Mouse (Mus musculus): ENCODE results near the gene Macc1.

Gene Macc1

GRCm38 (mm10) chr12:119386650-119387049 is 72.6 kb downstream of the Macc1 start:
- DNase-seq (ENCODE audit: extremely low read depth, low read depth): no peak

GRCm38 (mm10) chr12:119387925-119388324 is 73.9 kb downstream of the Macc1 start:
- DNase-seq (ENCODE audit: extremely low read depth, low read depth): no peak

DNA sequence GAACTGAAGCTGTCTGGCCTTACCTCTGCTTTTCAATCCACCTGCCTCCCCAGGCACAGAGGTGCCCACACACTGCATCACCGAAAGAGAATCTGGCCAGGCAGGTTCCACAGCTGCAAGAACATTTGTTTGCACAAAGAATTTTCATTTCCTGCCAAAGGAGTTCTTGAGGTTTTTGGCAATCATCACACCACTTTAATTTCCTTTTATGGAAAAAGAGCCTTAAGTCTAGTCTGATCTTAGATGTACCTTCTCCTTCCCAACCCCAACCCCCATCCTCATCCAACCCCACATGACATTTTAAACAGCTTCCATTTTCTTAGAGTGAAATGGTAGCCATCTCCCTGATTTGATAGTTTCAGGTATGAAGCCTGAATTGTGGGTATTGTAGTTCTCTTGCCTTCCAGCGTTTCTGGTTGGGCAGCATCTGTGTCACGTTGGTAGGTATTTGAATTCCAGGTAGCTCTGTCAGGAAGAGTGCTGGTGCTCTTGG is 76.2 kb downstream of the Macc1 start:
- no peak for DNase-seq (ENCODE audit: extremely low read depth, low read depth)

DNA sequence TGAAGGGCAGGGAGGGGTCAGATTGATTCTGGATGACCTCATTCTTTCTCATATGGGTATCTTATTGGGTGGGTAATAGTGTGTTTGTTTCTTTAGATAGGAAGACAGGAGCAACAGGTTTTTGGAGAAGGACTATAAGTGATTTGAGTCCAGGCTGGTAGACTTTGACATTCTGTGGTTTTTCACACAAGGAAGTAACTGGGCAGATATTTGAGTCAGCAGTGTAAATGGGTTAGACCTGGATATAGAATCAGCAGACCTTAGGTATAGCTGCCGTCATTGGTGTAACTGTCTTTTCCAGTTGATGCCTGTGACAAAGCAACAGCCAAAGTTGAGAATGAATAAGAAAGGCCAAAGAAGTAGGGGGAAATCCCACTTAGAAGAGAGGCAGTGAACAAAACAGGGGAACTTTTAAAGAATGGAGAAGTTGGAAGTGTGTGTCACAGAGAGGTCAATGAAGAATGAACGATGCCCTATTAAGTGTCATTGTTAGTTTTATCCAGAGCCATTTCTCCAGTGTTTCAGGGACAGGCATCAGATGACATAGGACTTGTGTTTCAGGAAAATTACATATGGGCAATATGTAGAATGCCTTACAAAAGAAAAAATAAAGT is 84.1 kb downstream of the Macc1 start:
- DNase-seq (ENCODE audit: extremely low read depth, low read depth): no peak

GRCm38 (mm10) chr12:119402273-119402672 is 88.2 kb downstream of the Macc1 start:
- DNase-seq (ENCODE audit: extremely low read depth, low read depth): no peak

DNA sequence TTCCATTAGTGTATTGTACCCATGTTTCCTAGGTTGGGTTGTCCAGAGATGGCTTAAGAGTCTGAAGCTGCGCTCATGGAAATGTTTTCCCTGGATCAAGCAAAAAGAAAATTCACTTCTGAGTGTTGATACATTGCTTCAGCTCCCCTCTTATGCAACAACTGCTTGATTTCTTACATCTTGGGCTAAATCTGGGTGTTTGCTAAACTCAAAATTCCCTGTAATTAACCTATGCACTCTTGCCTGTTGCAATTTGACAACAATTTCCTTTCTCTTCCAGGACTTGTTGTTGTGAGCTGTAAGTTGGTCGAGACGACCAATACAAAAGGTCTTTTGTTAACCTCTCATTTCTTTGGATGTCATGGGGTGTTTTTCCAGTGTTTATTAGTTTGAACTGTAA is 88.7 kb downstream of the Macc1 start:
- DNase-seq (ENCODE audit: extremely low read depth, low read depth): no peak

GRCm38 (mm10) chr12:119404810-119405209 is 90.7 kb downstream of the Macc1 start:
- no peak for DNase-seq (ENCODE audit: extremely low read depth, low read depth)

- no peak for DNase-seq (ENCODE audit: extremely low read depth, low read depth)
These were observed 96.5 kb downstream of the Macc1 start for GRCm38 (mm10) chr12:119410522-119410921.

DNA sequence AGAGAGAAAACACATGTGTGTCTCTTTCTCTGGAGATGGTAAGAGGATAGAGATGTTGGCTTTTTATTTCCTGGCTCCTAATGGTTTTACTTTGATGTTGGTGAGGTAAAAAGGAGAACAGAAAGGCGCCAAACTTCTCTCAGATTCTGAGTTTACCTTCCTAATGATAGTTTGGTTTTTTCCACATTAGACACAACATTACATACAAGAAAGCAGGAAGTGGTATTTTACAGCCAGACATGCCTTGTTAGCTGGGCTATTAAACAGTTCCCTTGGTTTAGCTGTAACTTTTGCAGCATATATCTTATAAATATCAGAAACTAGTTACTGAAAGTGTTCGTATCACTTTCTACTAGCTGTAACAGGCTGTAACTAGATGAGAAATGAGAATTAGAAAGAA is 96.9 kb downstream of the Macc1 start:
- no peak for DNase-seq (ENCODE audit: extremely low read depth, low read depth)

- no peak for DNase-seq (ENCODE audit: extremely low read depth, low read depth)
These were observed 97.9 kb downstream of the Macc1 start for GRCm38 (mm10) chr12:119411982-119412381.

GRCm38 (mm10) chr12:119415900-119416299 is 101.8 kb downstream of the Macc1 start:
- DNase-seq (ENCODE audit: extremely low read depth, low read depth): no peak

- DNase-seq (ENCODE audit: extremely low read depth, low read depth): no peak
These were observed 111.7 kb downstream of the Macc1 start for GRCm38 (mm10) chr12:119425749-119426148.

DNA sequence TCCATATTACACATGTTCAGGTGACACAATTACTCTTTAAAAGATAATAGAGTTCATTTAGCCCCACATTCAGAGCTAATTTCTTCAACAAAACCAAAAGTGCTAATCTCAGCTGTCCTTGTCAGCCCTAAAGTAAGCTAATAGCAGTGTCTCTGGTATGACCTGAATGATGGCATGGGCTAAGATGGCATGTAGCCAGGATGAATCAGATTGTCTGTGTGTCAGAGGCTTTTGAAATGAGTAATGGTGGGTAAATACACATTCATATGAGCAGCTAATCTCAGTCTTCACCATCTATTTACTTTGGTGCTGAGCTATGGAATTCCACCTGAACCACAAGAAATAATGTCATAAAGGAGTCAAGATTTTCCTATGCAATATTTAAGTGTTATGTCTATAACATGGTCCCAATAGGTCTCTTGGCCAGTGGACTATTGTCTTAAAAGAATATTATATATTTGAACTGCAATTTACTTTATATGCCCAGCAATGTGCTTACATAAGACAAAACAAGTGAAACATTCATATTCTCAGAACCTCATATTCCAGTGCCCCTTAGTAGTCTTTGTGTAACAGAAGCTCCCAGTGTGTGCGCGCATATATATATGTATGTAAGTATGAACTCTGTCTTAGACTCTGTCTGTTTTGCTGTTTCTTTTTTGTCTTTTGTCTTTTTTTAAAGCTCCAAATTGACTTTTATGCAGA is 112.3 kb downstream of the Macc1 start:
- DNase-seq (ENCODE audit: extremely low read depth, low read depth): no peak

GRCm38 (mm10) chr12:119426887-119427204 is 112.8 kb downstream of the Macc1 start:
- DNase-seq (ENCODE audit: extremely low read depth, low read depth): no peak

DNA sequence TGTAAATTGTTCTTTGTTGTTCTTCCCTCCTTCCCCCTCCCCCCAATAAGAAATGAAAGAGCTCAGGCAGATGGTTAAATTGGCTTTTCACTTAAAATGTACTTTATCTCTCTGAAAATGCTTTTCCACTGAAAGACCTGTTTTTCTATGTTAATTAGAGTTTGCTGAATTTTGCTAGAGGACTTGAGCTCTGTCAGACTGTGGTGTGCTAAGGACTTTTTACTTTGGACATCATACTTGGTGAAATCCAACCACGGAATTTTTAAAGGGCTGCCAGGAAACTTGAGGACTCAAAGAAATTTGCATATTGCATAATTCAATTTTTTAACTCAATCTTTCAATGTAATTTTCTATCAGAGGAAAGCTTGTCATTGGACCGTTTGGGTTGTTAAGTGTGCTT is 126.7 kb downstream of the Macc1 start:
- DNase-seq (ENCODE audit: extremely low read depth, low read depth): no peak

DNA sequence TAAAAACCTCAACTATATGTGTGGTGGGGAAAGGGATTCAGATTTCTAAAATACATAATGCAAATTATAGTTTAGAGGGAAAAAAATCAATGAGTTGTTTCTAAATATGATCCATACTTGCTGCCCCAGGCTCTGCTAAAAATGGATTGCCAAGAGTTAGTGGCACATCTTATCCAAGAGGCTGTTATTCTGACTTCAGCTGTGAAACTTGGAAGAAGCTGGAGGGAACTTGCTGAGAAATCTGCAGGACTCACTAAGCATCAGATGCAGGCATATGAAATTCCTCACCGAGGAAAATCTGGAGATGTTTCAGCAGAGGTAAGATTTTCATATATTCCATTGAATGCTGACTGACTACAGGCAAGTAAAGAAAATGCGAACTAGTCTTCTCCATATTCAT is 136.0 kb downstream of the Macc1 start:
- no peak for DNase-seq (ENCODE audit: extremely low read depth, low read depth)

DNA sequence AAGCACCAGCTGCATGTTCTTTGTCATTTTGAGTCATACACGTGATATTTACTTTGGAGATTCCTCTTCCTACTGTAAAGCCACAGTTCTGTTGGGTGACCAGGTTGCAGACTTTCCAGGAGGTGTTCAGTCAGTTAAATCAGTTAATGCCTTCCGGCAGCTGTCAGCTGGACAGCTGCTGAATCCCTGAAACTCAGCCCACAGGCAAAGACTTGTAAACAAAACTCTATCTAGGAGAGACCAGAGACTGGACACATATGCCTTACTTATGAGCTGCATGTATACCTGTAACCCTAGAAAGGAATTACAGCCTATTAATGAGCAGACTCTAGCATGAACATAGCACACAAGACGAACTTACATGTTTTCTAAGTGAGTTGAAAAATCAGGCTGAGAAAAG is 137.2 kb downstream of the Macc1 start:
- DNase-seq (ENCODE audit: extremely low read depth, low read depth): no peak

GRCm38 (mm10) chr12:119454076-119454475 is 140.0 kb downstream of the Macc1 start:
- DNase-seq (ENCODE audit: extremely low read depth, low read depth): no peak

DNA sequence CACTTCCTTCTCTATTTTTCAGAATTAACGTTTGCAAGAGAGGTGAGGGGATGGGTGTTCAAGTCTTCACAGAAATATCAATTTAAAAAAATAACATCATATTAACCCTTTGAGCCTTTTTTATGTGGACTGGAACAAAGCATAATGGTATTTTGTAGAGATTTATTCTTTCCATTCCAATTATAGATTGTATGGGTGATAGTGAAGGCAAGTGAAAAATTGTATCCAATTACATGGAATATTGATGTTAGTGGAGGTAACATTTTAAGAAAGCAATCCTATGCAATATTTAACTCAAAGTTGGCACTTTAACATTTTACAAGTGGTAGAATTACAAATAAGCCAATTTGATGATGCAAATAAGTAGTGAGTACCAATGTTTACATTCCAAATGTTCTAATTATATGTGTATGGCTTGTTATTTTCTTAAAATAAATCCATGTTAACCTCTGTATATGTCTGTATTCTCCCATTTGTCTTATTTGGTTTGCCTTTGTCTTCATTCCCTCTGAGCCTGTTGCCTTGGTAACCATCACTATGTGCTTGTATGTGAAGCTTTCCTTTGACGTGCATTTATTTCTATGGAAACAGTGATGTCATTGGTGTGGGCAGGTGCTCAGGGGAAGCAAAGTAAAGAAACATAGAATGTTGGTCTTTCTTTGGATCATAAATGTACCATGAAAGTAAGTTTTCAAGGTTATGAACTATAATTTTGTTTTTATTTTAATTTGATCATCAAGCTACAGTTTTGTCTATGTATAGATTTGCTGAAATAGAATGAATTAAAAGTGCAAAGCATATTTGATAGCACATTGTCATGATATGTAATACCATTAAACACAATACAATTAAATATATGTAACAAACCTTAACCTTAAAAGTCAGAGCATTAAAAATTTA is 150.2 kb downstream of the Macc1 start:
- no peak for DNase-seq (ENCODE audit: extremely low read depth, low read depth)

DNA sequence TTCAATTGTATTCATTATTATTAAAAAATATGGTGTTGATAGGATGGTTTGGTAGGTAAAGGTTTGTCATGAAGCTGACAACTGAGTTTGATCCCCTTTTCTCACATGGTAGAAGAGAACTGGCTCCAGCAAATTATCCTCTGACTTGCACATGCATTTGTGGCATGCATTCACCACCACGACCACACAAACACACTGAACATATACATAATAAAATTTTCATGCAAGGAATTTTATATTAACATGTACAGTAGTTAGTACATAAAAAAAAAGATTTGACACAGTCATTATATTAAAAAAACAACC is 150.8 kb downstream of the Macc1 start:
- no peak for DNase-seq (ENCODE audit: extremely low read depth, low read depth)

- DNase-seq (ENCODE audit: extremely low read depth, low read depth): no peak
These were observed 153.6 kb downstream of the Macc1 start for GRCm38 (mm10) chr12:119467656-119468055.

- no peak for DNase-seq (ENCODE audit: extremely low read depth, low read depth)
These were observed 156.2 kb downstream of the Macc1 start for GRCm38 (mm10) chr12:119470260-119470659.

Data from MEL-GATA-1-ER (cell line).